30 mouse cellular contexts compared by ENCODE assay signal in genomic region chr10:88417686-88418085, GRCm38 (mm10). TPM values are rescaled to one million over a fixed set of nuclear protein-coding genes. Genes with fewer than 3 reads are reported as not detected.
DNase-seq lines count a peak whose midpoint lies in the region; ATAC-seq and TF ChIP-seq lines count a peak whose summit lies in the region.
"Had no signal": no experiment of that assay in that cellular context is flagged by ENCODE, and none has a peak within 500 bp of the region (broad histone marks: within the 10 kb centered on the region; RNA-seq: fewer than 3 reads in every experiment).

No protein-coding gene starts in this region.

- peaks cover 1% of the 10 kb centered on the region for H3K4me1 ChIP-seq in heart, adult 2 months (ENCODE audit: control insufficient read depth, insufficient read depth, low read length)
- H3K4me1 ChIP-seq: embryonic facial prominence, embryonic 15.5 days; midbrain, embryonic 10.5 days had no signal

- DNase-seq in heart, adult 11 months, result peak; percentile 93
- no peak for DNase-seq in heart, adult 2 months
- DNase-seq in 416B (ENCODE audit: low read depth), result peak; percentile 86
- DNase-seq in monocyte, adult 2 months (ENCODE audit: low read depth in 1 of 2, low spot score in 2 of 2), result peak; percentile 22 to 40
- DNase-seq in right cerebral cortex, postnatal 14 days, result no peak
- no peak for DNase-seq in kidney, postnatal 4 days
- no peak for DNase-seq in ovary, postnatal 10 days (ENCODE audit: low spot score)
- DNase-seq: adrenal gland, adult 2 months; cerebellum, adult 2 months; cerebellum, postnatal 25 days; gastrocnemius, adult 2 months; heart, postnatal 10 days; kidney, adult 18-20 months; layer of hippocampus, adult 9-11 months; right cerebral cortex, postnatal 4 days had no signal

- no peaks in the 10 kb centered on the region for H3K27me3 ChIP-seq in heart, adult 2 months (ENCODE audit: control insufficient read depth, insufficient read depth, low read length)
- H3K27me3 ChIP-seq: embryonic facial prominence, embryonic 15.5 days; heart, embryonic 12.5 days had no signal

- H3K27ac ChIP-seq in heart, adult 2 months, result no peak overlapping the region
- H3K27ac ChIP-seq: embryonic facial prominence, embryonic 15.5 days; gastrocnemius, adult 2 months; left cerebral cortex, adult 2 months; liver, embryonic 14.5 days; midbrain, embryonic 10.5 days; stomach, postnatal 0 days had no signal

- no peaks in the 10 kb centered on the region for H3K79me2 ChIP-seq in heart, adult 2 months (replicated peaks; ENCODE audit: control insufficient read depth, insufficient read depth, low read length)

- TF ChIP-seq CTCF in heart, adult 2 months (IDR thresholded peaks at IDR 0.05), result no peak

- intact Hi-C loops in heart, adult 2 months (cut with DNase I), result no loop called here

- peak; percentile 64 for ATAC-seq in common myeloid progenitor, adult 5-6 weeks (replicated peaks; ENCODE audit: low read depth, poor library complexity, severe bottlenecking)
- ATAC-seq: CD4-positive, CD25-positive, alpha-beta regulatory T cell, adult 4 months; forebrain, embryonic 14.5 days had no signal

- H3K36me3 ChIP-seq in heart, adult 2 months (ENCODE audit: control insufficient read depth, insufficient read depth, low read length), result no peaks in the 10 kb centered on the region

- WGBS in heart, adult 2 months, result 87% methylated on average over 5 of the region's 5 CpGs

- no peak for TF ChIP-seq EP300 in heart, adult 2 months (IDR thresholded peaks at IDR 0.05; ENCODE audit: insufficient read depth, low read depth, low read length)

- no peak overlapping the region for H3K4me3 ChIP-seq in heart, adult 2 months
- H3K4me3 ChIP-seq: embryonic facial prominence, embryonic 15.5 days; gastrocnemius, adult 2 months; heart, embryonic 12.5 days; left cerebral cortex, adult 2 months; midbrain, embryonic 10.5 days had no signal

- no peak for TF ChIP-seq POLR2A in heart, adult 2 months (IDR thresholded peaks at IDR 0.05; ENCODE audit: insufficient read depth, low read depth, low read length)

- H3K9ac ChIP-seq in heart, adult 2 months (ENCODE audit: low read depth, low read length), result no peak overlapping the region
- H3K9ac ChIP-seq: embryonic facial prominence, embryonic 15.5 days; heart, embryonic 12.5 days; liver, embryonic 14.5 days had no signal

RNA-seq across cellular contexts. Expression of gene Gnptab, which starts 38.8 kb away (rescaled TPM):
- total RNA-seq in heart, adult 2 months (2021), result 10 to 100 TPM; 24.3 to 27.6 TPM
- 11.7 and 19.3 TPM in 2 replicates for polyA plus RNA-seq in heart, adult 2 months (2012; rRNA removed)
- total RNA-seq in common myeloid progenitor, adult 5-6 weeks (2017), result 53.2 and 68.3 TPM in 2 replicates

RNA-seq across cellular contexts. Expression of gene Dram1, which starts 38.8 kb away (rescaled TPM):
- 1 to 10 TPM; 3.7 to 4.5 TPM for total RNA-seq in heart, adult 2 months (2021)
- polyA plus RNA-seq in heart, adult 2 months (2012; rRNA removed), result 6.8 and 7.6 TPM in 2 replicates
- 4.2 and 7.4 TPM in 2 replicates for total RNA-seq in common myeloid progenitor, adult 5-6 weeks (2017)

RNA-seq across cellular contexts. Expression of gene Sycp3, which starts 41.7 kb away (rescaled TPM):
- total RNA-seq in heart, adult 2 months (2021), result not detected
- not detected in 2 replicates for polyA plus RNA-seq in heart, adult 2 months (2012; rRNA removed)
- not detected in 2 replicates for total RNA-seq in common myeloid progenitor, adult 5-6 weeks (2017)
- total RNA-seq: gastrocnemius, adult 2 months; midbrain, postnatal 0 days had no signal
- polyA plus RNA-seq: adrenal gland, adult 2 months; CD4-positive, CD25-positive, alpha-beta regulatory T cell, adult 4 months; embryonic facial prominence, embryonic 15.5 days; forebrain, embryonic 14.5 days; hindbrain, embryonic 11.5 days; kidney, embryonic 16.5 days; large intestine, adult 2 months; lung, embryonic 16.5 days; neural tube, embryonic 11.5 days had no signal

Comparison
In these comparisons a context has a peak if more than half of its experiments do, and no peak if none do; other contexts are left out.
1. DNase-seq: peak in heart, adult 11 months (single experiment), 416B (single experiment) and monocyte, adult 2 months (2 of 2); none in heart, adult 2 months (0 of 2), right cerebral cortex, postnatal 14 days (single experiment), kidney, postnatal 4 days (0 of 2) and ovary, postnatal 10 days (single experiment).